Mouse (Mus musculus): Measurements from ENCODE around the gene Chd2.

Gene Chd2

GRCm38 (mm10) chr7:73568801-73569403 is 27.3 kb upstream of the Chd2 start:
- in situ Hi-C loops (cut with MboI; ENCODE audit: unreplicated experiment in 2 of 2), result no loop called here

GRCm38 (mm10) chr7:73567754-73568161 is 26.1 kb upstream of the Chd2 start:
- in situ Hi-C loops (cut with MboI; ENCODE audit: unreplicated experiment in 2 of 2), result no loop called here

- in situ Hi-C loops (cut with MboI; ENCODE audit: unreplicated experiment in 2 of 2), result no loop called here
Observed at GRCm38 (mm10) chr7:73564131-73564530, 22.5 kb upstream of the Chd2 start.

- in situ Hi-C loops (cut with MboI; ENCODE audit: unreplicated experiment in 2 of 2), result no loop called here
Observed at GRCm38 (mm10) chr7:73561492-73562055, 19.9 kb upstream of the Chd2 start.

GRCm38 (mm10) chr7:73560811-73561210 is 19.2 kb upstream of the Chd2 start:
- in situ Hi-C loops (cut with MboI; ENCODE audit: unreplicated experiment in 2 of 2), result no loop called here

GRCm38 (mm10) chr7:73559853-73560190 is 18.2 kb upstream of the Chd2 start:
- in situ Hi-C loops (cut with MboI; ENCODE audit: unreplicated experiment in 2 of 2), result no loop called here

GRCm38 (mm10) chr7:73559170-73559852 is 17.7 kb upstream of the Chd2 start:
- in situ Hi-C loops (cut with MboI; ENCODE audit: unreplicated experiment in 2 of 2), result no loop called here

- in situ Hi-C loops (cut with MboI; ENCODE audit: unreplicated experiment in 2 of 2), result no loop called here
Observed at GRCm38 (mm10) chr7:73558293-73559169, 16.9 kb upstream of the Chd2 start.

GRCm38 (mm10) chr7:73557671-73558265 is 16.1 kb upstream of the Chd2 start:
- in situ Hi-C loops (cut with MboI; ENCODE audit: unreplicated experiment in 2 of 2), result no loop called here

- in situ Hi-C loops (cut with MboI; ENCODE audit: unreplicated experiment in 2 of 2), result no loop called here
Observed at GRCm38 (mm10) chr7:73556688-73557667, 15.3 kb upstream of the Chd2 start.

GRCm38 (mm10) chr7:73555918-73556580 is 14.4 kb upstream of the Chd2 start:
- in situ Hi-C loops (cut with MboI; ENCODE audit: unreplicated experiment in 2 of 2), result no loop called here

GRCm38 (mm10) chr7:73554849-73555248 is 13.2 kb upstream of the Chd2 start:
- in situ Hi-C loops (cut with MboI; ENCODE audit: unreplicated experiment in 2 of 2), result no loop called here

GRCm38 (mm10) chr7:73553160-73553559 is 11.5 kb upstream of the Chd2 start:
- in situ Hi-C loops (cut with MboI; ENCODE audit: unreplicated experiment in 2 of 2), result no loop called here

GRCm38 (mm10) chr7:73552054-73552750 is 10.6 kb upstream of the Chd2 start:
- in situ Hi-C loops (cut with MboI; ENCODE audit: unreplicated experiment in 2 of 2), result no loop called here

- in situ Hi-C loops (cut with MboI; ENCODE audit: unreplicated experiment in 2 of 2), result no loop called here
Observed at GRCm38 (mm10) chr7:73551370-73551769, 9.7 kb upstream of the Chd2 start.

- in situ Hi-C loops (cut with MboI; ENCODE audit: unreplicated experiment in 2 of 2), result no loop called here
Observed at GRCm38 (mm10) chr7:73548051-73548450, 6.4 kb upstream of the Chd2 start.

GRCm38 (mm10) chr7:73546561-73547510 is 5.2 kb upstream of the Chd2 start:
- in situ Hi-C loops (cut with MboI; ENCODE audit: unreplicated experiment in 2 of 2), result no loop called here

- in situ Hi-C loops (cut with MboI; ENCODE audit: unreplicated experiment in 2 of 2), result no loop called here
Observed at GRCm38 (mm10) chr7:73545004-73545403, 3.4 kb upstream of the Chd2 start.

Data from v-Abl transformed pro-B cells (cell line).